Mouse (Mus musculus): ENCODE results near the gene S100a7a.
A peak's percentile ranks its signal among the peaks of the same experiment; 100 is the strongest.

S100a7a gene

DNA sequence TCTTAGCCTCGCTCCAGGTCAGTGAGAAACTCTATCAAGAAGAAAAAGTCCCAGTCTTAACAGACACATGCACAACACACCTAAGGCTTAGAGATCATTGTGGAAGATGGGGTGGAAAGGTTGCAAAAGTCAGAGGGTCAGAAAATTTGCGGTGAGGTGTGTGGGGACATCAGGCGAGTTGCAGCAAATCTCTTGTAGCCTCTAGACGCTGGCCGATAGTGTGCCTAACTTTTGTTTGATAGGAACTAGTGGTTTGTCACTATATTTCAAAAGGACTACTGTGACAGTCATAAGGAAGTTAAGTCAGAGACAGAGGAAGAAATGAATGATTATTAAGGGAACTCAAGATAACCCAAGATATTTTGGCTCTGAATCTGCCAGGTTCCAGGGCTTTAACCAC, 26.5 kb upstream of the S100a7a start:
- no peak for DNase-seq (ENCODE audit: low read depth in 2 of 2, low spot score in 2 of 2)

DNA sequence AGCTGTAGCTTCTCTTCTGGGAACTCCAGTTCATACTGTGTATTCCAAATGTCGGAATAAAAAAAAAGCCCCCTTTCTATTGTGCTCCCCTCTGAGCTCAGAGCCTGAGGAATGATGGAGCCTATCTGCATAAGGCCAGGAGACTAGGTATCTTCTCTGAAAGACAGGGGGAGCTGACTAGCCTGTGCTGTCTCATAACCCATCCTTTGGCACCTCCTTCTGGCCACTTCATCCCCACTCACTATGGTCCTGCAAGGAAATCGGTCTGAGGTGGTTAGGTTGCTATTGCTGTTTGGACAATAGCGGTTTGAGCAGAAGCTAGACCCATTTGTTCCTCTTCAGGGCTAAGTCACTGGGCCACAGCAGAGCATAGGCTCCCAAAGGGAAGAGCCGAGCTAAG, 26.0 kb upstream of the S100a7a start:
- DNase-seq (ENCODE audit: low read depth in 2 of 2, low spot score in 2 of 2), result no peak

DNA sequence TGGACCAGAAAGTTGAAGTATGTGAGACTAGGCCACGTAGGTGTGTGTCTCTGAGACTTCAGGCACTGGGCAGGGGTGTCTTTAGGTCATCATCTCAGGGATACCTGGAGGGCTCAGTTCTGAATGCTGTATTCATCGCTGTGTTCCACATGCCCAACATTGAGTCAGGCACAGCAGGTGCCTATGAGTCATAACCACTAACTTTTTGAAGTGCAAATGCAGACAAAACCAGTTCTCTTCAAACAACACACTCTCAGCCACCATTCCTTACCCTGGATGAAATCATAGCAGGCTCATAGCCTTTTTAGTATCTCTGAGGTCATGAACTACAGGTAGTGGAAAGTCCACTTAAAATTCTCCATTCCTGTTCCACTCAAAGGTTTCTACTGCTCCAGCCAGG, 24.5 kb upstream of the S100a7a start:
- no peak for DNase-seq (ENCODE audit: low read depth in 2 of 2, low spot score in 2 of 2)

DNA sequence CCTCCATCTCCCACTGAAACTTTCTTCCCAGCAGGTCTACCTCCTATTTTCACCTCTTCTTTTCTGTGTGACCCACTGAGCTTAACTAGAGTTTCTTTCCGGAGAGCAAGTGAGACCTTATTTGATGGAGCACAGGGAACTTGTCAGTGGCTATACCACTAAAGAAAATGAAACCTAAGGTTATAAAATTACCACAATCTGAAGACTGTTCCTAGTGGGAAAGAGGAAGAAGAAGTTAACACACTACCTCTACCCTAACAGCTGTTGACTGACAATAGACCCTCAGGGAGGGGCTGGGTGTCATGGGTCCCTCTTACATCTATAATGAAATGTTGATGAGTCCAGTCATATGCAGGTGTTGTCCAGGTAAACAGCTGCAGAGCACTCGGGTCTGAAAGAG, 21.8 kb upstream of the S100a7a start:
- no peak for DNase-seq (ENCODE audit: low read depth in 2 of 2, low spot score in 2 of 2)

DNA sequence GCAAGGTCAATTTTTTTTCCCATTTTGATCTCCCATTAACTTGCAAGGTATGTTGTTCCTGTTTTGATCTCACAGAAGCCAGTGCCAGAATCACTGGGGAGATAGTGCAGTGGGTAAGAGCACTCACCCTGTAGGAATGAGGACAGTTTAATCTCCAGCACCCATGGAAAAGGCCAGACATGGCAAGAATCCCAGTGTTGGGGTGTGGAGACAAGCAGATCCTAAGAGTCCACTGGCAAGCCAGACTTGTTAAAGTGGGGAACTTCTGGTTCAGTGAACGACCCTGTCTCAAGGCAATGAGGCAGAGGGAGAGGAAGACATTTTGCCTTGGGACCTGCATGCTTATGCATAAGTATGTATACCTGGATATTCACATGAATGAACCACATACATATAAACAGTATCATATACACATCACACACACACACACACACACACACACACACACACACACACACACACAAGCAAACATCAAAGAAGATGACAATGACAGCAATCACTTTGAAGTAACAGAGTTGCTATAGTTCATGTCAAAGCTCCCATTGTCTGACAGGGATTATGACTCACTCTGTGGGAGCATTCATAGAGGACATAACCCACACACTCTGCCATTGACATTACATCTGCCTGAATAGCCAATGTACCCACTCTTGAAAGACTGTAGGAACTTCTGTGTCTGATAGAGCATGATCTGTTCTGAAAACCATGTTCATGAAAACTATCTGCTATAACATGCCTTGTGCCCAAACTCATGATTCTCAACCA, 15.1 kb upstream of the S100a7a start:
- DNase-seq (ENCODE audit: low read depth in 2 of 2, low spot score in 2 of 2), result no peak

DNA sequence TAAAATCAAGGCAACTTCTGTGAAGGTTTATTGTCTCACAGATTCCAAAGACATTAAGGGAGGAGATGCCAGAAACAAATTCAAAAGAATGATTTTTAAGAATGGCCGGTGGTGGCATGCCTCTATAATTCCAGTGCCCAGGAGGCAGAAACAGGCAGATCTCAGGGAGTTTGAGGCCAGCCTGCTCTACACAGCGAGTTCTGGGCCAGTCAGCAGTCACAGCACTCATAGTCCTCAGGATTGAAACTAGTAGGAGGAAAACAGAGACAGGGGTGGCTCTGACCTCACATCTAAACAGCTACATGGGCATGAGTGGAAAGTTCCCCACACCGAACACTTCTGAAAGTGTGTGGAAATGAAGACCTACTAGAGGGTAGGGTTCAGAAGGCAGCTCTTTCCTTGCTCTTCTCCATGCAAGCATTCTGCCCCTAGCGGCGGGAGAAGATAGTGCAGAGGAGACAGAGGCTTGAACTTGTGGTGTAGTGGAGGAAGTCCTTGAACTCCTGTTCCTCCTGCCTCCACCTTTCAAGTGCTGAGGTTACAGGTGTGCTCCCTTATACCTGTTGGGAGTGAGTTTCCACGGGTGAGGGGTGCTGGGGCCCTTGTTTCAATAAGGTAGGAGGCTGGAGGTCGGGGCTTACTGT, 14.2 kb upstream of the S100a7a start:
- DNase-seq (ENCODE audit: low read depth in 2 of 2, low spot score in 2 of 2), result peak; percentile 38 to 48

DNA sequence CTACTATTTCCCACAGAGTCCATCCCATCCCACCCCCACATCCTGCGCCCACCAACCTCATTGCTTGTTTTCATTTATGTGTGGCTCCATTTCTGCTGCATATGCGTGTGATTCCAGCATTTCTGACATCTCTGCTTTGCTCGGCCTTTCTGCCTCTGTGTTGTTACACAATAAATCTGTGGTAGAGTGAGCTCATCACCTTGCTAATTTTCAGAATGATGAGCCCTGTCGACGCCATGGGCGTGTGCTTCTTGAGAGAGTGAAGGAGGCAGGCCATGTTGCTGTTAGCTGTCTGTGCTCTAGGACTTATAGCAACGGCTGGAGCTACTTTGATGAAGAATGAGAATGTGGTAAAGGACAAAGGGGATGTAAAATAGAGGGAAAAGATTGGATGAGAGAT, 12.8 kb upstream of the S100a7a start:
- DNase-seq (ENCODE audit: low read depth in 2 of 2, low spot score in 2 of 2), result no peak

DNA sequence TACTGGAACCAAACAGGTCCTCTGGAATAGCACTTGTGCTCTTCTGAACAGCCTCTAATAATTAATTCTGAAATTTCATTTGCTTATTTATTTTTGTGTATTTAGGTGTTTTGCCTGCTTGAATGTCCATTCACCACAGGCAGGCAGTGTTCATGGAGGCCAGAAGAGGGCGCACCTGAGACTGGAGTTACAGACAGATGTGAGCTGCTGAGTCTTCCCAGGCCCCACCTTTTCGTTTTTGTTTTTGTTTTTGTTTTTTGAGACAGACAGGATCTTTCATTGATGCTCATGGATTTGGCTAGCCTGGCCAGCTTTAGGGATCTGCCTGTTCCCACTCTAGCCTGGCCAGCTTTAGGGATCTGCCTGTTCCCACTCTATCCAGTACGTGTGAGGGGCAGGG, 9.6 kb upstream of the S100a7a start:
- peak; percentile 20 to 37 for DNase-seq (ENCODE audit: low read depth in 2 of 2, low spot score in 2 of 2)

DNA sequence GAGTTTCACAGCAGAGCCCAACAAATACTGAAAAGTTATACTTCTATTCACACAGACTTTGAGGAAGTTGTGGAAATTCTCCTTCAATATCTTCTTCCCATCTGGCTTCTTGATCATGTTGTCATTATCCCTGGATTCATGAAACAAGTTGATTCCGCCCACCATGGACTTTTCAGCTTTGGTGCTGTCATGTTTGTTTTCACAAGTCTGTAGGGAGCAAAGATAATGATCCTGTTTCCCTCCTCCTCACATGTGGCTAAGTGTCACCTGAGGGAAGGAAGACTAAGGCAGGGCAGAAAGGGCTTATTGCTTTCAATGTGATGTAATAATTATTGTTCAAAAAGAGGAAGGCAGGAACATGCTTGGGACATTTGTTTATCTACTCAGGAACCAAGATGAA, 6.5 kb upstream of the S100a7a start:
- no peak for DNase-seq (ENCODE audit: low read depth in 2 of 2, low spot score in 2 of 2)

DNA sequence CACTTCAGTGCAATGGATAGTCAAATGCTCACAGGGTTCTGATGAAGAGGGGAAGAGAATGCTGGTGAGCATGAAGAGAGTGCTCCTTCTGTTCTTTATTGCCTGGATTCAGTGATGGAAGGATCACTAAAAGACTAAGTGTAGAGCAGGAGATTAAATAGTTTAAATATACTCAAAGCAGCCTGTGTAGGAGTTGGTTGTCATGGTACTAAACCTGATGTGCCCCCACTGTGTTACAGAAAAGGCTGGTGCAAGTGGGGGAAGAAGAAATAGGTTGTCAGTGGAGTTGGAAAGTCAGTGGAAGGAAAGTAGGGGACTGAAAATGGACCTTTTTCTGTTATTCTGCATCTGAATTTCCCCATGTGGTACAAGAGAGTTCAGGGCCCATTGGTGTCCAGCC, 4.8 kb upstream of the S100a7a start:
- DNase-seq (ENCODE audit: low read depth in 2 of 2, low spot score in 2 of 2), result no peak

DNA sequence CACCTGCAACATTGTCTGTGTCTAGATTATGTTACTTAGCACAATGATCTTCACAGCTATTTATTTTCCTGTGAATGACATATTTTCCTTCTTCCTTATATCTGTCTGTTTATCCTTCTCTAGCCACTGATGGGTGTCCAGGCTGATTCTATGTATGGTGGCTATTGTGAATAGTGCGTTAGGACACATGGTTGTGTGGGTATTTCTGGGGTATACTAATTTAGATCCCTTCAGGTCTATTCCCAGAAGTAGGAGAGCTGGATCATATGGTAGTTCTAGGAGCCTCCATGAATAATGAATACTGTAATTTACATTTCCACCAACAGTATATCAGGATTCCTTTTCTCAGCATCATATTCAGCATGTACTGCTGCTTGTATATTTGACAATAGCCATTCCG, 4.0 kb upstream of the S100a7a start:
- DNase-seq (ENCODE audit: low read depth in 2 of 2, low spot score in 2 of 2), result no peak

DNA sequence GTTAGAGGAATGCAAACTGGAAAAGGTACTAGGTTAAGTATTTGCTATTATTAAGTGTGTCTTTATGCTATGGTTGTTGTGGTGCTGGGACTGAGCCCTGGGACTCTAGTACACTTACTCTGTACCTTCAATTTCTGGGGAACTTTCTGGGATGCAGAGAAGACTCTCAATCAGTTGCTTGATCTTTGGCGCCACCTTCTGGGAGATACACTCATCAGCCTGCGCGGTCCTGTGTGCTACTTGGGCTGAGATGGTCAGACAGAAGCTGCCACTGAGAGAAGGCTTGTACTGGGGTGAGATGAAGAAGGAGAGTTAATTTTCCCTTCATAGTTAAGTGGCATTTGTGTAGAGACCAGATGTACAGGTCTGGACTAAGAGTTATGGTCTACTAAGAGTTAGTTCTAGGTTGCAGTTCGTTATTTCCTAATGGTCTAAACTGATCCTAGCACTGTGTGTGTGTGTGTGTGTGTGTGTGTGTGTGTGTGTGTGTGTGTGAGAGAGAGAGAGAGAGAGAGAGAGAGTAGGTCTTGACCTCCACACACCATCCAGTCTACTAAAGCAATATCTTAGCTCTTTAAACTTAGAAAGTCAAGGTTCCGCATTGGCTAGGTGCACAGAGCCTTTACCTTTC, 824 bp upstream of the S100a7a start:
- peak; percentile 26 to 29 for DNase-seq (ENCODE audit: low read depth in 2 of 2, low spot score in 2 of 2)

DNA sequence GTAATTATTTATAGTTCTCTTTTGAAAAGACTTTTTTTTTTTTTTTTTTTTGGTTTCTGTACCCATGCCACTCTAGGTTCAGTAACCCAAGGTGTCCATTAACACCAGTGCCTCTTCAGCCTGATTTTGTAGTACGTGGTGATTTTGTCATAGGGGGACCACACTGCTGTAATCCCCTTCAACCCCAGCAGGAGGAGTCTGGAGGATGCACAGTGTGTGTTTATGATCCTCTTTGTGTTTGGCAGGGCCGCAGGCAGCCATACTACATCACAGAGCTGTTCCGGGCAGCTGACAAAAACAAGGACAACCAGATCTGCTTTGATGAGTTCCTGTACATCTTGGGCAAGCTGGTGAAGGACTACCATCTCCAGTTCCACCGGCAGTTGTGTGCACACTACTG, 3.6 kb downstream of the S100a7a start:
- no peak for DNase-seq (ENCODE audit: low read depth in 2 of 2, low spot score in 2 of 2)

DNA sequence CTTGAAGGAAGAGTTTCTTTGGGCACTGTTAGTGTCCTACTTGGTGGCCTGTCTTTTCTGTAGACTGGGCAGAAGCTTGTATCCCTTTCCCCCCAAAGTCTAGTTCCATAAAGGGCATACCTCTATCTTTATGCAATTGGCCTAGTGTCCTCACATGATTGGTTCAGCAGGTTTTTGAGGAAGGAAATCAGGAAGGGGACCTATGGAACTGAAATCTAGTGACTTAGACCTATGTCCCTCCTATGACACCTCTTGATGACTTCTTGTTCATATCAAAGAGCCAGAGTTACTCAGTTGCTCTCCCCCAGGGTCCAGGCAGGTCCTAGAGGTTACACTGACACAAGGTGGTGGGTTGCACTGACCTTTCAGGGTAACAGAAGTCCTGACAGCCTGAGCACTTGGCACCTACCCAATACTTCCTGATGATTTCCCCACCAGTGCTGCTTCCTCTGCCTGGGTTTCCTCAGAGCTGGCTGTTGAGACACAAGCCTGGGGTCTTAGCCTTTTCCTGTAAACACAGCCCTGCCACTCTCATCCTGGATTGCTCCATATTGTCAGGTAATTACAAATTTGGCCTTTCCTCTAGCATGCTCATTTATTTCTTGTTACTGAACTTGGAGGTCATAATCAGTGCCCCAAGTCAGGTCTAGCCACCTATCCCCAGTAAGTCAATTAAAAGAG, 5.7 kb downstream of the S100a7a start:
- no peak for DNase-seq (ENCODE audit: low read depth in 2 of 2, low spot score in 2 of 2)

DNA sequence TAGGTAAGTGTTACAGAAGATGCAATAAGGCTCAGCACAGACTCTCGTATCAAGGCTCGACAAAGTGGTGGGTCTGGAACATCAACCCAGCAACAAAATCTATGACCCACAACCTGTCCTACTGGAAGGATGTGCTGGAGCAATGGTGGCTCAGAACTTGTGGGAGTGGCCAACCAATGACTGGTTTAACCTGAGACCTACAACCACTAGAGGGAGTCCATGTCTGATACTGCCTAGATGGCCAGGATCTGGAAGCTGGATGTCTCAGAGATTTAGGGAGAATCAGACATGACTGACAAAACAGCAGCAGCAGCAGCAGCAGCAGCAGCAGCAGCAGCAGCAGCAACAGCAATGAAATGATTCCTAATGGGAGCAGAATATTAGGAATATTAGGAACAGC, 10.4 kb downstream of the S100a7a start:
- no peak for DNase-seq (ENCODE audit: low read depth in 2 of 2, low spot score in 2 of 2)

DNA sequence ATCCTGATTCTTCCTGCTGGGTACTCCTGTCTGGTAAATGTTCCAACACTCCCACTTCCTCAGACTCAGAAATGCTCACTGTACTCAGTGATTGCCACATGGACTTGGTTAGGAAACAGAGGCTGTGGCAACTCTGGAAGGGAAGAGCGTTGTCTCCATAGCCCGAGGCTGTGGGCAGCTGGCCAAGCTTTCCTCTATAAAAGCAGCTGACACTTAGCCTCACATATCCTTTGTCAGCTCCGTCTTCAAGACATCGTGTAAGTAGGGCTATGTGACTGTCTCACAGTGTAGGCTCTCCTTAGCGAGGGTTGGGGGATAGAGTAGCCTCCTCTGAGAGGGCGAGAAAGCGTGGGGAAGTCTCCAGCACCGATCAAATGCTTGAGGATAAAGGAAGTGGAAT, 15.0 kb downstream of the S100a7a start, which contains the start of gene S100a8:
S100a8 (plus strand) TSS at position 133 of the 400 bp plus-strand sequence.
- DNase-seq (ENCODE audit: low read depth in 2 of 2, low spot score in 2 of 2), result no peak

DNA sequence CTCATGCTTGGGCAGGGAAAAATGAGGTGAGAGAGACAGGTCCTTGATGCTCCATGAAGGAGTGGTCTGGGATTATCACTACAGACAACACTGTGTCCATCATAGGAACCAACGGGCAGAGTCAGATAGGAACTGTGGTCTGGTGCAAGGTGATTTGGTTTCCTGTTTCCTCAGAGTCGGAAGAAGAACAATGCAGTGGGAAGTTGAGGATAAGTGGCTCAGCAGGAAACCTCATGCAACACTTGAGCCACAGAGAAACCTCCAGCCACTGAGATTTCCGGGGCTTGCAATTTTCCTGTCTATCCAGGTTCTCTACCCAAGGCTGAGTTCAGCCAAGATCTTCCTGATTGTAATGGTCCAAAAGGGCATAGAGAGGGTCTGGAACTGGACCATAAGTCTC, 24.8 kb downstream of the S100a7a start:
- no peak for DNase-seq (ENCODE audit: low read depth in 2 of 2, low spot score in 2 of 2)

DNA sequence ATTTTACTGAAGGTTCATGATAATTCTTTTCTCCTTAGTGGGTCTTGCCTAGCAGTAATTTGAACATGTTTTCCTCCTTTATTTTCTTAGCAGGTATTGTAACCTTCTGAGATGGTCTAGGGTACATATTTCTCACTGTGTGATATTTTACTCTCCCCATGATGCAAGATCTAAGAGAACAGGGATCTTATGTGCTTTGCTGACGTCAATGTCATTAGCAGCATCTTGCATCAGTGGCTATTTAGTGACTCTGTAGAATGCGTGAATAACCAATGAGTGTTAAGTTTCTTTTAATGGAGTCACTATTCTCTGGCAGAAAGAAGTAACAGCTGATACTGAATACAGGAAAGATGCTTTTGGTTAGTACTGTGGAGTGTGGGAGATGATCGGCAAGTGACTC, 30.1 kb downstream of the S100a7a start:
- no peak for DNase-seq (ENCODE audit: low read depth in 2 of 2, low spot score in 2 of 2)

DNA sequence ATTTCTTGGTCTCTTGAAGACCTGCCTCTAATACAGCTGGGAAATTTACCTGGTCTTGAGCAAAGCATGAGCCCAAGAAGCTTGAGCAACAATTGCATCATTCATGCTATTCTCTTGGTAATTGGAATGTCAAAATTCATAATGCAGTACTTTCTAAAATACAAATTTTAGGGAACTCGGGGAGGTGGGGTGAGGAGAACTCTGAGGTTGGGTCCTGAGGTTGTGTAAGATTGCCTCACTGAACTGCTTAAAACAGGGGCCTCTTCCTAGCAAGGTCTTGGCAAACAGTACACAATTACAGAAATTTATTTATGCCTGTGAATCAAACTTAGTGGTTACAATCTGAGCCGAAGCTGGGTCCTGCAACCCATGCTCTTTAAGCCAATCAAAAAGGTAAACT, 33.0 kb downstream of the S100a7a start:
- no peak for DNase-seq (ENCODE audit: low read depth in 2 of 2, low spot score in 2 of 2)

DNA sequence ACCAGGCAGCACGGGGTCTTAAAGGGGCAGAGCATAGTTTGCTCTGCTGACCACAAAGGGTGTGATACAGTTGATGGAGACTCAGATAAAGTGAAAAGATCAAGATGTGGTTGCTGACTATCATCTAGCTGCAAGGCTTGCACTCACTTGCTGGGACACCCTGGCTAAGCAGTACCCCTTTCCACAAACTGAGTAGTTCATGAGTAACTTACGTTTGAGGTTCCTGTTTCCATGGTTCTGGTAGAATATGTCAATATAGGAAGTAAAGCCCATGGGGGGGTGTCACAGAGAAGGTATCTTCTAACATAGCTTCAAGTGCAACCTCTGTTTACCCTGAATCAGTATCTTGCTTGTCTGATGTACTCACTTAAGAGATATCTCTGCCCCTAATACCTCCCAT, 39.7 kb downstream of the S100a7a start:
- DNase-seq (ENCODE audit: low read depth in 2 of 2, low spot score in 2 of 2), result no peak

DNA sequence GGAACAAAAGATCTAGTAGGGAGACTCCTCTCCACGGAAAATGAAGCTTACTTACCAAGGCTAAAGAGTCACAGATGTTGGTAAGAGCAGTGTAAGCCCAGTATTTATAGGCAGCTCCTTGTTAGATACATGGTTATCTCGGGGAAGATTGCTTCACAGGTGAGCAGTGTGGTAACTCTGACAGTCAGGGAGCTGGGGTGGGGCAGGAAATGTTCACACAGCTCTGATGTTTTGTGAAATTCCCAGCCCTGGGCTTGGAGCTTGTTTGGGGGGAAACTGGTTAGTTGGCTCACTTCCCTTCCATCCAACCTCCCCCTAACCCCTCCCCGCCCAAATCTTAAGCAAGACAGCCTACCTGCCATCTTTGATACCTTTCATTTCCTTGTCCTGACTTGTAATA, 41.8 kb downstream of the S100a7a start, which contains the start of gene S100a9:
S100a9 (minus strand) TSS at position 109 of the 400 bp plus-strand sequence.
- DNase-seq (ENCODE audit: low read depth in 2 of 2, low spot score in 2 of 2), result no peak

DNA sequence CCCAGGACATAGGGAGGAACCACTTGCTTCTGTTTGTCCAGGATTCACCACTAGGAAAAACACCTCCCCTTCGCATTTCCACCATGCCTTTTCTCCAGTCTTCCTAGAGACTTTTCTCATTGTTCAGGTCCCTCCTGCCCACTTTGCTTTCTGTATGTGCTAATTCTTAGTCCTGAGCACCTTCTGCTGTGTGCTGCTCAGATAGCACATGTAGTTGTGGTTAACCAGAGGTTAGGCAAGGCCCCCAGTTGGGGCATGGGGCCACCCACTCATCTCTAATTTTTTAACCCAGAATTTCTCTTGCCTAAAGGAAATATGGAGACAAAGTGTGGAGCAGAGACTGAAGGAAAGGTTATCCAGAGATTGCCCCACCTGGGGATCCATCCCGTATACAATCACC, 48.4 kb downstream of the S100a7a start:
- no peak for DNase-seq (ENCODE audit: low read depth in 2 of 2, low spot score in 2 of 2)
